Mouse (Mus musculus): ENCODE results near the gene Msrb3.

The Msrb3 gene

GRCm38 (mm10) chr10:120861674-120862073 lies 37.2 kb downstream of the Msrb3 start:
- DNase-seq (ENCODE audit: low read depth): no peak

- DNase-seq (ENCODE audit: low read depth): peak; percentile 37
Observed at GRCm38 (mm10) chr10:120861194-120861593, 37.7 kb downstream of the Msrb3 start.

GRCm38 (mm10) chr10:120857531-120858001 lies 41.3 kb downstream of the Msrb3 start:
- peak; percentile 77 for DNase-seq (ENCODE audit: low read depth)

- DNase-seq (ENCODE audit: low read depth): no peak
Observed at GRCm38 (mm10) chr10:120854329-120854728, 44.6 kb downstream of the Msrb3 start.

- no peak for DNase-seq (ENCODE audit: low read depth)
Observed at GRCm38 (mm10) chr10:120853816-120854215, 45.1 kb downstream of the Msrb3 start.

- no peak for DNase-seq (ENCODE audit: low read depth)
Observed at GRCm38 (mm10) chr10:120851196-120851781, 47.6 kb downstream of the Msrb3 start.

- DNase-seq (ENCODE audit: low read depth): no peak
Observed at GRCm38 (mm10) chr10:120850391-120851195, 48.3 kb downstream of the Msrb3 start.

GRCm38 (mm10) chr10:120848677-120849076 lies 50.2 kb downstream of the Msrb3 start:
- DNase-seq (ENCODE audit: low read depth): no peak

- no peak for DNase-seq (ENCODE audit: low read depth)
Observed at GRCm38 (mm10) chr10:120847785-120848184, 51.1 kb downstream of the Msrb3 start.

- no peak for DNase-seq (ENCODE audit: low read depth)
Observed at GRCm38 (mm10) chr10:120839966-120840365, 58.9 kb downstream of the Msrb3 start.

- no peak for DNase-seq (ENCODE audit: low read depth)
Observed at GRCm38 (mm10) chr10:120834531-120834930, 64.4 kb downstream of the Msrb3 start.

- DNase-seq (ENCODE audit: low read depth): no peak
Observed at GRCm38 (mm10) chr10:120833836-120834235, 65.1 kb downstream of the Msrb3 start.

GRCm38 (mm10) chr10:120827761-120828160 lies 71.1 kb downstream of the Msrb3 start:
- DNase-seq (ENCODE audit: low read depth): no peak

- DNase-seq (ENCODE audit: low read depth): no peak
Observed at GRCm38 (mm10) chr10:120826795-120827669, 71.9 kb downstream of the Msrb3 start.

GRCm38 (mm10) chr10:120826381-120826780 lies 72.5 kb downstream of the Msrb3 start:
- no peak for DNase-seq (ENCODE audit: low read depth)

- no peak for DNase-seq (ENCODE audit: low read depth)
Observed at GRCm38 (mm10) chr10:120825594-120825993, 73.3 kb downstream of the Msrb3 start.

- no peak for DNase-seq (ENCODE audit: low read depth)
Observed at GRCm38 (mm10) chr10:120821491-120822358, 77.2 kb downstream of the Msrb3 start.

- no peak for DNase-seq (ENCODE audit: low read depth)
Observed at GRCm38 (mm10) chr10:120820781-120821300, 78.1 kb downstream of the Msrb3 start.

GRCm38 (mm10) chr10:120815290-120815689 lies 83.6 kb downstream of the Msrb3 start:
- DNase-seq (ENCODE audit: low read depth): peak; percentile 1

GRCm38 (mm10) chr10:120811796-120812443 lies 87.0 kb downstream of the Msrb3 start:
- no peak for DNase-seq (ENCODE audit: low read depth)

Measured in naive thymus-derived CD4-positive, alpha-beta T cell, adult 2 months (primary cell).